ENCODE assay signal across 9 mouse cellular contexts in the genomic region with DNA sequence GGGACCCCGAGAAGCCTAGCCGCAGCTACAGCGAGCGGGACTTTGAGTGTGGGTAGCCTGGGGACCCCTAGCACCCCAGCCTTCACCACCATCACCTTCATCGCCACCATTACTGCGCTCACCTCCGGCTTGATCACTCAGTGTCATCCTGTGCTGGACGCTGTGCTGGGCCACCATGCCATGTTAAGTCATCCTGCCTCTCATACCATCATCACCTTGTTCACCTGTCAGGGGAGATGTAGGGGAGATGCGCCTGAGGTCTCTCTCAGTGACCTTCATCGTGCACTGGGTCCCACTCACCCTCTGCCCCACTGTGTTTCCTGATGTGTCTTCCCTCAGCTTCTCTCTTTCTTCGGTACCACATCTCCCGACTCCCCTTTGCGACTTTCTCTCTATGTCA. TPM values are rescaled to one million over a fixed set of nuclear protein-coding genes. Genes with fewer than 3 reads are reported as not detected.
DNase-seq lines count a peak whose midpoint lies in the region; ATAC-seq lines count a peak whose summit lies in the region.
"Had no signal": no experiment of that assay in that cellular context is flagged by ENCODE, and none has a peak within 500 bp of the region (broad histone marks: within the 10 kb centered on the region; RNA-seq: fewer than 3 reads in every experiment).

No protein-coding gene starts in this region.

- DNase-seq in heart, adult 9 months (ENCODE audit: low spot score in 2 of 2), result no peak
- no peak for DNase-seq in layer of hippocampus, postnatal 14 days (ENCODE audit: low spot score in 2 of 2)
- DNase-seq in frontal cortex, adult 2 months (ENCODE audit: extremely low spot score in 1 of 2, low spot score in 1 of 2), result no peak
- no peak for DNase-seq in spleen, postnatal 36 days (ENCODE audit: low spot score in 2 of 2)
- DNase-seq: right cerebral cortex, adult 18-20 months had no signal

- H3K4me1 ChIP-seq in heart, embryonic 11.5 days (ENCODE audit: control insufficient read depth, insufficient read depth, low read length), result peaks cover 15% of the 10 kb centered on the region
- H3K4me1 ChIP-seq in brown adipose tissue, adult 24 weeks (ENCODE audit: control insufficient read depth, insufficient read depth, insufficient read length, low read length), result no peaks in the 10 kb centered on the region
- H3K4me1 ChIP-seq in hindbrain, embryonic 12.5 days, result peaks cover 14% of the 10 kb centered on the region
- peaks cover 17% of the 10 kb centered on the region for H3K4me1 ChIP-seq in midbrain, embryonic 13.5 days (replicated peaks)

- H3K4me2 ChIP-seq in heart, embryonic 11.5 days, result peak overlapping the region; percentile 78
- peak overlapping the region; percentile 58; the same call in 1 of the 2 replicates for H3K4me2 ChIP-seq in hindbrain, embryonic 12.5 days (replicated peaks)
- H3K4me2 ChIP-seq in midbrain, embryonic 13.5 days (replicated peaks), result peak overlapping the region; percentile 69

- no peaks in the 10 kb centered on the region for H3K27me3 ChIP-seq in heart, embryonic 11.5 days (ENCODE audit: control insufficient read depth, insufficient read depth, low read length)
- H3K27me3 ChIP-seq in hindbrain, embryonic 12.5 days, result no peaks in the 10 kb centered on the region; the same call in 1 of the 2 replicates
- no peaks in the 10 kb centered on the region for H3K27me3 ChIP-seq in midbrain, embryonic 13.5 days

- H3K9ac ChIP-seq in heart, embryonic 11.5 days (ENCODE audit: low read depth, low read length), result peak overlapping the region; percentile 93; the same call in 1 of the 2 replicates
- H3K9ac ChIP-seq in hindbrain, embryonic 12.5 days, result no peak overlapping the region
- no peak overlapping the region for H3K9ac ChIP-seq in midbrain, embryonic 13.5 days (replicated peaks)

- H3K9me3 ChIP-seq in heart, embryonic 11.5 days (replicated peaks; ENCODE audit: control insufficient read depth, low read length), result no peaks in the 10 kb centered on the region
- no peaks in the 10 kb centered on the region for H3K9me3 ChIP-seq in hindbrain, embryonic 12.5 days (replicated peaks)
- no peaks in the 10 kb centered on the region for H3K9me3 ChIP-seq in midbrain, embryonic 13.5 days

- 94% methylated on average over 13 of the region's 13 CpGs for WGBS in heart, embryonic 11.5 days (ENCODE audit: insufficient replicate concordance)
- 97% methylated on average over 13 of the region's 13 CpGs for WGBS in hindbrain, embryonic 12.5 days
- 93% methylated on average over 13 of the region's 13 CpGs for WGBS in midbrain, embryonic 13.5 days

- no peak overlapping the region for H3K27ac ChIP-seq in heart, embryonic 11.5 days (ENCODE audit: low read depth, low read length)
- H3K27ac ChIP-seq in brown adipose tissue, adult 24 weeks (replicated peaks; ENCODE audit: low read depth, low read length), result no peak overlapping the region
- H3K27ac ChIP-seq in hindbrain, embryonic 12.5 days, result no peak overlapping the region
- H3K27ac ChIP-seq in midbrain, embryonic 13.5 days, result peak overlapping the region; percentile 78; the same call in 1 of the 2 replicates

- no peak for ATAC-seq in heart, embryonic 11.5 days (replicated peaks; ENCODE audit: insufficient number of reproducible peaks, low FRiP score, low TSS enrichment)
- ATAC-seq in hindbrain, embryonic 12.5 days (ENCODE audit: low FRiP score), result no peak; the same call in 1 of the 2 replicates
- ATAC-seq in midbrain, embryonic 13.5 days, result no peak

- H3K4me3 ChIP-seq in heart, embryonic 11.5 days (ENCODE audit: low read depth, low read length), result peak overlapping the region; percentile 79
- H3K4me3 ChIP-seq in brown adipose tissue, adult 24 weeks (ENCODE audit: insufficient read depth, low read depth, low read length), result 0 out of 2 replicates have a peak overlapping the region, but pooled peaks have one; percentile 10
- H3K4me3 ChIP-seq in hindbrain, embryonic 12.5 days, result peak overlapping the region; percentile 70; the same call in 1 of the 2 replicates
- peak overlapping the region; percentile 60 for H3K4me3 ChIP-seq in midbrain, embryonic 13.5 days (replicated peaks)

- peaks cover 3% of the 10 kb centered on the region; the same call in 1 of the 2 replicates for H3K36me3 ChIP-seq in heart, embryonic 11.5 days (ENCODE audit: control insufficient read depth, insufficient read depth, low read length)
- peaks cover 37% of the 10 kb centered on the region for H3K36me3 ChIP-seq in hindbrain, embryonic 12.5 days
- H3K36me3 ChIP-seq in midbrain, embryonic 13.5 days, result peaks cover 45% of the 10 kb centered on the region

RNA-seq across cellular contexts. Expression of gene Slc4a3, which starts 1.3 kb away (rescaled TPM):
- 13.3 and 14.2 TPM in 2 replicates for polyA plus RNA-seq in heart, embryonic 11.5 days (2014; fragmentation: Nextera tagmentation; extraction: Ambion mirVana)
- 2.3 and 3.3 TPM in 2 replicates for polyA plus RNA-seq in brown adipose tissue, adult 24 weeks (2012; ENCODE audit: insufficient read depth, insufficient read length, missing spikeins)
- 36.9 and 38.6 TPM in 2 replicates for polyA plus RNA-seq in hindbrain, embryonic 12.5 days (2016; fragmentation: Nextera tagmentation; extraction: Ambion mirVana)
- 35.5 and 42.9 TPM in 2 replicates for polyA plus RNA-seq in midbrain, embryonic 13.5 days (2015; fragmentation: Nextera tagmentation; extraction: Ambion mirVana)
- 100 to 1,000 TPM; 120 to 141 TPM for total RNA-seq in layer of hippocampus, postnatal 14 days (2021)
- 115 and 122 TPM in 2 replicates for polyA plus RNA-seq in frontal cortex, adult 2 months (2012; rRNA removed)

RNA-seq across cellular contexts. Expression of gene Stk11ip, which starts 26.0 kb away (rescaled TPM):
- polyA plus RNA-seq in heart, embryonic 11.5 days (2014; fragmentation: Nextera tagmentation; extraction: Ambion mirVana), result 9.1 and 11.6 TPM in 2 replicates
- polyA plus RNA-seq in brown adipose tissue, adult 24 weeks (2012; ENCODE audit: insufficient read depth, insufficient read length, missing spikeins), result 3.7 and 5.2 TPM in 2 replicates
- polyA plus RNA-seq in hindbrain, embryonic 12.5 days (2016; fragmentation: Nextera tagmentation; extraction: Ambion mirVana), result 25.7 and 29.3 TPM in 2 replicates
- 20.0 and 23.6 TPM in 2 replicates for polyA plus RNA-seq in midbrain, embryonic 13.5 days (2015; fragmentation: Nextera tagmentation; extraction: Ambion mirVana)
- total RNA-seq in layer of hippocampus, postnatal 14 days (2021), result 10 to 100 TPM; 23.6 to 30.8 TPM
- polyA plus RNA-seq in frontal cortex, adult 2 months (2012; rRNA removed), result 33.8 and 36.3 TPM in 2 replicates

RNA-seq across cellular contexts. Expression of gene Inha, which starts 40.5 kb away (rescaled TPM):
- polyA plus RNA-seq in heart, embryonic 11.5 days (2014; fragmentation: Nextera tagmentation; extraction: Ambion mirVana), result 4.0 and 4.8 TPM in 2 replicates
- not detected in 2 replicates for polyA plus RNA-seq in brown adipose tissue, adult 24 weeks (2012; ENCODE audit: insufficient read depth, insufficient read length, missing spikeins)
- polyA plus RNA-seq in hindbrain, embryonic 12.5 days (2016; fragmentation: Nextera tagmentation; extraction: Ambion mirVana), result 8.6 and 9.2 TPM in 2 replicates
- polyA plus RNA-seq in midbrain, embryonic 13.5 days (2015; fragmentation: Nextera tagmentation; extraction: Ambion mirVana), result 8.5 and 12.5 TPM in 2 replicates
- 10 to 100 TPM; 20.3 to 22.6 TPM for total RNA-seq in layer of hippocampus, postnatal 14 days (2021)
- polyA plus RNA-seq in frontal cortex, adult 2 months (2012; rRNA removed), result 80.9 and 92.8 TPM in 2 replicates

RNA-seq across cellular contexts. Expression of gene Obsl1, which starts 41.1 kb away (rescaled TPM):
- 98.8 and 102 TPM in 2 replicates for polyA plus RNA-seq in heart, embryonic 11.5 days (2014; fragmentation: Nextera tagmentation; extraction: Ambion mirVana)
- polyA plus RNA-seq in brown adipose tissue, adult 24 weeks (2012; ENCODE audit: insufficient read depth, insufficient read length, missing spikeins), result 0.87 and 4.5 TPM in 2 replicates
- 63.4 and 66.4 TPM in 2 replicates for polyA plus RNA-seq in hindbrain, embryonic 12.5 days (2016; fragmentation: Nextera tagmentation; extraction: Ambion mirVana)
- 18.6 and 25.7 TPM in 2 replicates for polyA plus RNA-seq in midbrain, embryonic 13.5 days (2015; fragmentation: Nextera tagmentation; extraction: Ambion mirVana)
- 10 to 100 TPM; 25.2 to 27.0 TPM for total RNA-seq in layer of hippocampus, postnatal 14 days (2021)
- 36.4 and 37.9 TPM in 2 replicates for polyA plus RNA-seq in frontal cortex, adult 2 months (2012; rRNA removed)

Comparison
In these comparisons a context has a peak if more than half of its experiments do, and no peak if none do; other contexts are left out.
1. H3K4me3 ChIP-seq: peak in every context shown above with its lines; median percentile 79 in heart, embryonic 11.5 days; 70 in hindbrain, embryonic 12.5 days; 60 in midbrain, embryonic 13.5 days; 10 in brown adipose tissue, adult 24 weeks.